Mouse (Mus musculus) stomach, embryonic 14.5 days (tissue): ENCODE data around the gene Sox5. TPM values are rescaled to one million over a fixed set of nuclear protein-coding genes. Genes with fewer than 3 reads are reported as not detected.

Source experiments
- ATAC-seq: fragments of 200-750 bp; cut with Nextera tagmentation; 2 replicates; pipeline ENCODE4 v1.8.0; 2017; ENCODE audit warnings: low read depth, moderate TSS enrichment; ENCODE audit not compliant: insufficient number of reproducible peaks, insufficient read depth, low FRiP score
- H3K27ac ChIP-seq: fragments of 300-500 bp; sonication (generic); 2 replicates; pipeline ENCODE4 v1.5.1; 2014; ENCODE audit warnings: mild to moderate bottlenecking, low read length, moderate library complexity, mixed read lengths
- H3K27me3 ChIP-seq: fragments of 300-500 bp; sonication (generic); 2 replicates; pipeline ENCODE4 v1.6.1; 2014; ENCODE audit warnings: low read length, control low read depth, mixed read lengths; ENCODE audit not compliant: control insufficient read depth, insufficient read depth
- H3K36me3 ChIP-seq: fragments of 300-500 bp; sonication (generic); 2 replicates; pipeline ENCODE4 v1.6.1; 2014; ENCODE audit warnings: mild to moderate bottlenecking, control low read depth, low read length, moderate library complexity, mixed read lengths; ENCODE audit not compliant: control insufficient read depth, insufficient read depth
- H3K4me1 ChIP-seq: fragments of 300-500 bp; sonication (generic); 2 replicates; pipeline ENCODE4 v1.6.1; 2014; ENCODE audit warnings: low read length, control low read depth, mixed read lengths; ENCODE audit not compliant: control insufficient read depth, insufficient read depth
- H3K4me2 ChIP-seq: fragments of 300-500 bp; sonication (generic); replicated peaks from 2 replicates; pipeline ENCODE4 v1.6.1; 2014; ENCODE audit warnings: low read depth, low read length, control low read depth
- H3K4me3 ChIP-seq: fragments of 300-500 bp; sonication (generic); 2 replicates; pipeline ENCODE4 v1.5.1; 2014; ENCODE audit warnings: low read depth, low read length, control low read depth
- H3K9ac ChIP-seq: fragments of 300-500 bp; sonication (generic); replicated peaks from 2 replicates; pipeline ENCODE4 v1.6.1; 2014; ENCODE audit warnings: low read depth, mild to moderate bottlenecking, control low read depth, low read length, moderate library complexity, mixed read lengths
- H3K9me3 ChIP-seq: fragments of 300-500 bp; sonication (generic); 2 replicates; pipeline ENCODE4 v1.6.1; 2016; ENCODE audit warnings: low read depth, low read length, control low read depth; ENCODE audit not compliant: control insufficient read depth
- WGBS: fragments of 180-500 bp; shearing (Covaris S2); extraction: QIAGEN DNeasy Blood & Tissue Kit; methylation state at CpG from one replicate; pipeline ENCODE4 v1.1.7; 2014; 5-methylcytosine and 5-hydroxymethylcytosine counted together
- polyA plus RNA-seq: library from polyadenylated mRNA; unstranded; fragments of >200 nt; fragmentation: Nextera tagmentation; extraction: Ambion mirVana; gene quantifications from 2 replicates; pipeline ENCODE4 v1.2.1, GENCODE M21; 2014

The Sox5 gene
- polyA plus RNA-seq, 1 experiment from 2014 or later: 30.3 TPM

DNA sequence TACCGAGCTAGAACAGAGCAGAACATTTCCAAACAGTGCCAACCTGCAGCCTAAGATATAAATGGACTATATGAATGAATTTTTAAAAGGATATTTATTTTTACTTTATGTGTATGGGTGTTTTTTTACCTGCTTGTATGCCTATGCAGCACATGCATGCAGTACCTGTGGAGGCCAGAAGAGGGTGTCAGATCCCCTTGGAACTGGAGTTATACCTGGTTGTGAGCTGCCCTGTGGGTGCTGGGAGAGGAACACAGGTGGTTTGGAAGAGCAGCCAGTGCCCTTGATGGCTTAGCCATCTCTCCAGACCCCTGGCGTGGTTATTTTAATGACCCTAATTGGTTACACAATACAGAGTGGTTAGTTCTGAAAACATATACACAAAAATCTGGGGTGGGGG is 510.5 kb downstream of the Sox5 start:
- Histone ChIP-seq H3K27ac (no peak overlapping the region), H3K4me1 (no peaks in the 10 kb centered on the region), H3K36me3 (no peaks in the 10 kb centered on the region), H3K9me3 (no peaks in the 10 kb centered on the region), H3K27me3 (no peaks in the 10 kb centered on the region), H3K9ac (no peak overlapping the region), H3K4me2 (no peak overlapping the region), H3K4me3 (no peak overlapping the region)
- no peak for ATAC-seq
- WGBS: 85% methylated on average over 2 of the region's 2 CpGs

DNA sequence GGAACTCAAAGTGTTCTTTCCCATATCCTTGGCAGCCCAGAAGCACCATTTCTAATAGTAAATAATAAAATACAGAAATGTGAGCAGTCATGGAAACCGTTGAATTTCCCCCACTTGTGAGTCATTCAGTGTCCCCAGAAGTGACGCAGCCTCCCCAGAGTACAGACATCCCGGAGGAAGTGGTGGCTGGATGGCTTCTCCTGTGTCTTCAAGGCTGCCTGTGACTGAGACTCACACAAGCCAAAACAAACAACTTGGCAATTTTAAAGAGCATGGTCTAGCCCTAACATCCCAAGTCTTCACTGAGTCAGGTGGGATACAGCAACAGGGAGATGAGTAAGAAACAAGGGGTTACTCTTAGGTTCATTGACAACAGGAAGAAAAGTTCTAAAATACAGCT is 511.5 kb downstream of the Sox5 start:
- WGBS: 90% methylated on average over 3 of the region's 3 CpGs
- no peak overlapping the region for H3K4me3 ChIP-seq
- H3K4me1 ChIP-seq: no peaks in the 10 kb centered on the region
- H3K4me2 ChIP-seq: no peak overlapping the region
- no peak overlapping the region for H3K27ac ChIP-seq
- H3K27me3 ChIP-seq: no peaks in the 10 kb centered on the region
- no peak for ATAC-seq
- H3K36me3 ChIP-seq: no peaks in the 10 kb centered on the region
- H3K9ac ChIP-seq: no peak overlapping the region
- H3K9me3 ChIP-seq: no peaks in the 10 kb centered on the region

DNA sequence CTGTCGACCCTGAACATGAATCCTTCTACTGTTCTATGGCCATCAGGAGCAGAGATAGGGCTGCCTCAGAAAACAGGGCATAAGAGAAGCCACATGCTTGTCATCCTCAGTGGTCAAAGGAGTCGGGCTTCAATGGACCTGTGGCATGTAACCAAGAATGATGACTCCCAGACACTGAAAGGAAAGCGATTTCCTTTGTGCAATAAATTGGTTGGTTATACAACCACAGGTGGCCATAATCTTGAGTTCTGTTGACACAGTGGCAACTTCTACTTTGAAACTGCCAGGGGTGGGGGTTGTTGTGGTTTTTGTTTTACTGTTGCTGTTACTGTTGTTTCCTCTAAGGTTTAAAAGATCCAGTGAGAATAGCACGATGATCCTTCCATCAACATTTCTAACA is 512.1 kb downstream of the Sox5 start:
- Histone ChIP-seq H3K9ac (no peak overlapping the region), H3K27ac (no peak overlapping the region), H3K4me2 (no peak overlapping the region), H3K27me3 (no peaks in the 10 kb centered on the region), H3K4me1 (peaks cover 1% of the 10 kb centered on the region; the same call in 1 of the 2 replicates), H3K36me3 (no peaks in the 10 kb centered on the region), H3K9me3 (no peaks in the 10 kb centered on the region), H3K4me3 (no peak overlapping the region)
- no peak for ATAC-seq
- WGBS: 64% methylated on average over 4 of the region's 4 CpGs

DNA sequence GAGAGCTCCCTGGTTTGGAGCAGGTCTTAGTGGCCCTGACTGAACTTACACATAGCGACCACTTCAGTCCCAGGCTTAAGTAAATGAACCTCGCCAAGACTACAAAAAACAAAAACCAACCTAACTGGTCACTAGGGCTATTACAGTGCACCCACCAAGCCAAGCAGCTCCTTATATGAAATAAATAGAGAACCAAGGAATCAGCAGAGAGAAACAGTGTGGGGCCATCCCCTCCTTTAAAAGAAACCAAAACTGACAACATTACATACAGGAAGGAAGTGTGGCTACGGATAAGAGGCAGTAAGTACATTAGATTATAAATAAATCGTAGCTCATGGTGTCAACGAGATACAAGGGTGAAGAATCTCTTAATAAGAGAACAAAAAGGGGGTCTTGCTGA is 516.0 kb downstream of the Sox5 start:
- no peaks in the 10 kb centered on the region for H3K36me3 ChIP-seq
- H3K4me3 ChIP-seq: no peak overlapping the region
- no peak overlapping the region for H3K9ac ChIP-seq
- H3K9me3 ChIP-seq: no peaks in the 10 kb centered on the region
- H3K4me2 ChIP-seq: no peak overlapping the region
- no peak overlapping the region for H3K27ac ChIP-seq
- 67% methylated on average over 5 of the region's 5 CpGs for WGBS
- peaks cover 6% of the 10 kb centered on the region for H3K4me1 ChIP-seq
- ATAC-seq: no peak
- no peaks in the 10 kb centered on the region for H3K27me3 ChIP-seq

DNA sequence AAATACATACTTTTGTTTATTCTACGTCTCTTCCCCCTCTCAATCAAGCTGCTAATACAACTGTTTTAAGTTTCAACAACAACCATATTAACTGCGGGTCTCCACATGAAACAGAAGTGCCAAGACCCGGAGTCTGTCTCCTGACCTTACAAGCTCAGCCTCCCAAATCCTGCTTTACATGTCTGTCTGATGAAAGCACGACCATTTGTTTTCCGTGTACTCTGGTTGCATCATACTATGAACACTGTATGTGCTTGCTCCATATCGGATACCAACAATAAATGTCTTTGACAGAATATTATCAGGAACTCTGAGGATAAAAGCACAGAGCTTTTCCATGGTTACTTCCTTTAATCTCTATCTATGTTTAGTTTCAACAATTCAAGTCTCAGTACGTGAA is 516.8 kb downstream of the Sox5 start:
- no peak overlapping the region for H3K4me2 ChIP-seq
- no peak overlapping the region for H3K9ac ChIP-seq
- no peak for ATAC-seq
- no peaks in the 10 kb centered on the region for H3K36me3 ChIP-seq
- no peaks in the 10 kb centered on the region for H3K27me3 ChIP-seq
- no peaks in the 10 kb centered on the region for H3K9me3 ChIP-seq
- no peak overlapping the region for H3K27ac ChIP-seq
- H3K4me1 ChIP-seq: peaks cover 6% of the 10 kb centered on the region
- 64% methylated on average over 7 of the region's 7 CpGs for WGBS
- no peak overlapping the region for H3K4me3 ChIP-seq

DNA sequence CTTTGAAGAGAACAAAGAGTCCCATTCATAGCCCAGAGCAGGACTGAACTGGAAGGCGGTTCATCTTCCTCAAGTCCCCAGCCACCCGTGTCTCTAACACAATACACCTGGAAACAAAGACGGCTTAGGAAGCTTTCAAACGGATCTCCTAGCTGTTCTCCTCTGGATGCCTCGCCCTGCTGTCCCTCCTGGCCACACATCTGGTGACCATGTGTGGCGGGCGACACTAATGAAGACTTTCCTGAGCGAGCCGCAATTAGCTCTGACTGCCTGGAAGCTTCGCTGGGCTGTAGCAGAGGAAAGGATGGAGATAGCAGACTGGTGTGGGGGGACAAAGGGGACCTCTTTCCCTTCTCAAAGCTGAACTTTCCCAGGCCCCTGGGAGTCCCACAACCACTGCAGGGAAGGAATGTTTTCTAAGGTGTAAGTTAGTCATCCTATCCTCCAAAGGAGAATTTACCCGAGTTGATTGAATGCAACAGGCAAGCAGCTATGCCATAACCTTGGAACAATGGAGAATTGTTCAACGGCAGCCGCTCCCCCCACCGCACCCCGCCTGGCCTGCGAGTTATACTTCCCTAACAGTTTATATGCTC is 517.4 kb downstream of the Sox5 start:
- Histone ChIP-seq H3K27me3 (no peaks in the 10 kb centered on the region), H3K27ac (no peak overlapping the region), H3K9ac (no peak overlapping the region), H3K4me2 (no peak overlapping the region), H3K4me1 (peaks cover 6% of the 10 kb centered on the region), H3K9me3 (no peaks in the 10 kb centered on the region), H3K36me3 (no peaks in the 10 kb centered on the region), H3K4me3 (no peak overlapping the region)
- 45% methylated on average over 16 of the region's 16 CpGs for WGBS
- no peak for ATAC-seq

DNA sequence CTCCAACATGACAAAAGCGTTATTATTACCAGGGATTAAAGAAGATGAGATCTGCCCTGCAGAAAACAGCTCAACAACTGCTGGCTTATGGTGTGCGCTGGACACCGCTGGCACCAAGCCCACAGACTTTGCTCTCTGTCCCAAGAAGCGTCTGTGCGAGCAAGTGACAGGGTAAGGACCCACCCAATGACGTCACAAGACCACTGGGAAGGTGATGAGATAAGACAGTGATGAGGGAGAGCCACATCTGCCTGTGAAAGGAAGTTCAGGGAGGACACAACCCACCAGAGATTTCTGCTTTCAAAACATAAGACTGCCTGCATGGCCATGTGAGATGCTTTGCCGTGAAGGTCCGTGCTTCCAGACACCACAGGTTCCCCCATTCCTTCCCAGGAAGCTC is 525.3 kb downstream of the Sox5 start:
- no peaks in the 10 kb centered on the region for H3K27me3 ChIP-seq
- no peaks in the 10 kb centered on the region for H3K36me3 ChIP-seq
- no peak overlapping the region for H3K4me2 ChIP-seq
- no peak for ATAC-seq
- no peaks in the 10 kb centered on the region for H3K9me3 ChIP-seq
- no peak overlapping the region for H3K9ac ChIP-seq
- H3K27ac ChIP-seq: no peak overlapping the region
- no peak overlapping the region for H3K4me3 ChIP-seq
- 70% methylated on average over 8 of the region's 8 CpGs for WGBS
- no peaks in the 10 kb centered on the region for H3K4me1 ChIP-seq

DNA sequence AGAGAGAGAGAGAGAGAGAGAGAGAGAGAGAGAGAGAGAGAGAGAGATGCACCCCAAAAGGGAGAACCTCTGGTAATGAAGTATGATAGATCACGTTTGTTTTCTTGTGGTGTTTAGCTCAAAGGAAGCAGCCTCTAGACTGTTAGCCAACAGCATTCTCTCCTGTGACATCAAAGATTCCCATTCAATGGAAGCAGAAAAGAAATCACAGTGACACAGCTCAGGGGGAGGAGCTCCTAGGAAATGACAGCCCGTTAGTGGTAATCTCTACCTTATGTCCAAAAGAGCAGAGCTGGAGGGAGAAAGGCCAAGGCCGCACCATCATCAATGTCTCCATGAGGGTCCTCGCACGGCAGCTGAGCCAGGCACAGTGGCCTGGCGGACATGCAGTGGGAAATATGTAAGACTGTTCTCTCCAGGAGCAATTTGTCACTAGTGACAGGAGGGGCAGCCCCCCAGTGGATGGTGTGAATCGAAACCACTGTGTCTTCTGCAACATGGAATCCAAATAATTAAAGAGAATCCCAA is 529.5 kb downstream of the Sox5 start:
- H3K4me1 ChIP-seq: no peaks in the 10 kb centered on the region
- H3K4me3 ChIP-seq: no peak overlapping the region
- no peak for ATAC-seq
- no peak overlapping the region for H3K27ac ChIP-seq
- no peaks in the 10 kb centered on the region for H3K27me3 ChIP-seq
- no peaks in the 10 kb centered on the region for H3K9me3 ChIP-seq
- WGBS: 72% methylated on average over 7 of the region's 7 CpGs
- no peaks in the 10 kb centered on the region for H3K36me3 ChIP-seq
- no peak overlapping the region for H3K4me2 ChIP-seq
- no peak overlapping the region for H3K9ac ChIP-seq
